Mouse (Mus musculus) neural tube, embryonic 12.5 days (tissue): ENCODE results near the gene Sod1. TPM values are rescaled to one million over a fixed set of nuclear protein-coding genes. Genes with fewer than 3 reads are reported as not detected.

Source experiments
- ATAC-seq: fragments of 200-750 bp; cut with Nextera tagmentation; 2 replicates; pipeline ENCODE4 v1.8.0; 2017; ENCODE audit warnings: low read depth, mild to moderate bottlenecking, moderate TSS enrichment, moderate library complexity; ENCODE audit not compliant: low FRiP score
- H3K27ac ChIP-seq: fragments of 300-500 bp; sonication (generic); 2 replicates; pipeline ENCODE4 v1.5.1; 2016
- H3K27me3 ChIP-seq: fragments of 300-500 bp; sonication (generic); replicated peaks from 2 replicates; pipeline ENCODE4 v1.6.1; 2016; ENCODE audit warnings: mild to moderate bottlenecking
- H3K36me3 ChIP-seq: fragments of 300-500 bp; sonication (generic); 2 replicates; pipeline ENCODE4 v1.6.1; 2016; ENCODE audit warnings: mild to moderate bottlenecking
- H3K4me1 ChIP-seq: fragments of 300-500 bp; sonication (generic); 2 replicates; pipeline ENCODE4 v1.6.1; 2016
- H3K4me2 ChIP-seq: fragments of 300-500 bp; sonication (generic); replicated peaks from 2 replicates; pipeline ENCODE4 v1.6.1; 2016; ENCODE audit warnings: mild to moderate bottlenecking
- H3K4me3 ChIP-seq: fragments of 300-500 bp; sonication (generic); 2 replicates; pipeline ENCODE4 v1.5.1; 2016
- H3K9ac ChIP-seq: fragments of 300-500 bp; sonication (generic); 2 replicates; pipeline ENCODE4 v1.6.1; 2016; ENCODE audit warnings: mild to moderate bottlenecking
- H3K9me3 ChIP-seq: fragments of 300-500 bp; sonication (generic); 2 replicates; pipeline ENCODE4 v1.6.1; 2016; ENCODE audit warnings: mild to moderate bottlenecking
- WGBS: fragments of 180-500 bp; shearing (Covaris S2); methylation state at CpG from one replicate; pipeline ENCODE4 v1.1.7; 2016; 5-methylcytosine and 5-hydroxymethylcytosine counted together
- polyA plus RNA-seq: library from polyadenylated mRNA; unstranded; fragments of >200 nt; fragmentation: Nextera tagmentation; extraction: Ambion mirVana; gene quantifications from 2 replicates; pipeline ENCODE4 v1.2.1, GENCODE M21; 2016

Sod1 gene
- polyA plus RNA-seq, 1 experiment from 2014 or later, result 755 TPM

- no peak for ATAC-seq
- WGBS, result 93% methylated on average over 1 of the region's 1 CpGs
- no peak overlapping the region for H3K27ac ChIP-seq
- no peaks in the 10 kb centered on the region for H3K9me3 ChIP-seq
- H3K27me3 ChIP-seq, result no peaks in the 10 kb centered on the region
- peaks cover 2% of the 10 kb centered on the region; the same call in 1 of the 2 replicates for H3K4me1 ChIP-seq
- no peak overlapping the region for H3K9ac ChIP-seq
- no peak overlapping the region for H3K4me3 ChIP-seq
- H3K36me3 ChIP-seq, result peaks cover 17% of the 10 kb centered on the region
- no peak overlapping the region for H3K4me2 ChIP-seq
Observed at GRCm38 (mm10) chr16:90265106-90265505, 44.6 kb downstream of the Sod1 start.

GRCm38 (mm10) chr16:90266581-90266980 lies 46.0 kb downstream of the Sod1 start:
- no peak for ATAC-seq
- Histone ChIP-seq H3K9ac (no peak overlapping the region), H3K36me3 (peaks cover 6% of the 10 kb centered on the region), H3K4me2 (no peak overlapping the region), H3K27me3 (no peaks in the 10 kb centered on the region), H3K4me3 (no peak overlapping the region), H3K4me1 (peaks cover 2% of the 10 kb centered on the region; the same call in 1 of the 2 replicates), H3K27ac (no peak overlapping the region), H3K9me3 (no peaks in the 10 kb centered on the region)
- 45% methylated on average over 1 of the region's 1 CpGs for WGBS

GRCm38 (mm10) chr16:90275521-90275920 lies 55.0 kb downstream of the Sod1 start:
- H3K27ac ChIP-seq, result no peak overlapping the region
- no peak overlapping the region for H3K4me3 ChIP-seq
- H3K36me3 ChIP-seq, result no peaks in the 10 kb centered on the region
- no peak overlapping the region for H3K4me2 ChIP-seq
- no peak overlapping the region for H3K9ac ChIP-seq
- ATAC-seq, result no peak
- H3K27me3 ChIP-seq, result no peaks in the 10 kb centered on the region
- H3K9me3 ChIP-seq, result no peaks in the 10 kb centered on the region
- WGBS, result 91% methylated on average over 6 of the region's 6 CpGs
- no peaks in the 10 kb centered on the region for H3K4me1 ChIP-seq

Other genes starting within 250 kb of the Sod1 start
- 15.7 and 22.2 TPM in 2 replicates for gene Tiam1, start 77.0 kb upstream of the Sod1 start, polyA plus RNA-seq
- 33.0 and 34.7 TPM in 2 replicates for gene Scaf4, start 63.7 kb downstream of the Sod1 start, polyA plus RNA-seq
- 11.4 and 12.1 TPM in 2 replicates for gene Hunk, start 165.3 kb downstream of the Sod1 start, polyA plus RNA-seq